Mouse (Mus musculus): Measurements from ENCODE around the gene Isoc2a. TPM values are rescaled to one million over a fixed set of nuclear protein-coding genes. Genes with fewer than 3 reads are reported as not detected.
"Not testable (repeated sequence)": the region's sequence is repeated elsewhere in the genome, so short reads cannot be mapped to it uniquely, and the experiment has no call there.

Isoc2a gene
- polyA plus RNA-seq, 1 experiment, result 14.7 TPM

DNA sequence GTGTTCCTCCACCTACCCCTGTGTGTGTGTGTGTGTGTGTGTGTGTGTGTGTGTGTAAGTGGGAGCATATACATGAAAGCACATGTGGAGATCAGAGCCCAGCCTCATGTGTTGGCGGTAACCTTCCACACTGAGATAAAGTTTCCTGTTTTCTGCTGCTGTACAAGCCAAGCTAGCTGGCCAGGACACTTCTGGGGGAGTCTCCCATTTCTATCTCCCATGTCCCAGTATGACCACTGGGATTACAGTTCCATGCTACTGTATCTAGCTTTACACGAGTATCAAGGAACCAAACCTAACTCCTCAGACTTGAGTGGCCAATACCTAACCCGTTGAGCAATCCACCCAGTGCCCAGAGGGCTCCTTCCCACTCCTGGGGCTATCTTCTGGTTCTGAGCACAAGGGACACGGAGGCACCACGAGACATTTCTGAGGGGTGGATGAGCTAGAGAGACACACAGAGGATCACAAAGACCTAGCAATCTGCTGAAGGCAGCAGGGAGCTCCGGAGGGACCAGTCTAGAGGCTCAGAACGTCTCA is 13.3 kb upstream of the Isoc2a start:
- DNase-seq (ENCODE audit: low read depth, low spot score), result no peak

DNA sequence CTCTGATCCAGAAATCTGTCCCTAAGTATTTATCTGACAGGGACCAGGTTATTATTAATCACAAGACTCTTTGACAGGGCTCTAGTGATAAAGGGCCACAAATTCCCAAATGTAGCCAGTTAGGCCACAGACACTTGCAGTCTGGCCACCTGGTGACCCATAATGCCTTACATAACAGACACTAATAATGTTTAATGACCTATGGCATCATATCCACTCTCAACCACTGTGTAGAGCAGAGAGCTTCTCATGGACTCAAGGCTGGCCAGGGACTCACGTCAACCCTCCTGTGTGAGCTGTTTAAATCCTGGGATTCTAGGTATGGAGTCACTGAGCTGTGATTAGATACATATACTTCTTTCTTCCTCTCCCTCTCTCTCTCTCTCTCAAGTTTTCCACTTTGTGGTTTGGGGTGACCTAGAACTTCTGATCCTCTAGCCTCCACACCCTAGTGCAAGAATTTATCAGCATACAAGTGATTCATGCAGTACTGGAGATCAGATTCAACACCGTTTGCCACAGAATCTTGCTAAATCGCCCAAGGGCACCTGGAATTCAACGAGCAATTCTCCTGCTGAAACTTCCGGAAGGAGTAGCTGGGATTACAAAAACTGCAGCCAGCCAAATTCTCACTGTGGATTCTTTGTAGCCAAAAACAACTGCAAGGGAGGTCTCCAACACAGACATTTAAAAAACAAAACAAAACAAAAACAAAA is 12.7 kb upstream of the Isoc2a start:
- no peak for DNase-seq (ENCODE audit: low read depth, low spot score)
- WGBS, result 88% methylated on average over 5 of the region's 5 CpGs

More for the DNA sequence above, 13.3 kb upstream of the Isoc2a start:
- 85% methylated on average over 7 of the region's 7 CpGs for WGBS

DNA sequence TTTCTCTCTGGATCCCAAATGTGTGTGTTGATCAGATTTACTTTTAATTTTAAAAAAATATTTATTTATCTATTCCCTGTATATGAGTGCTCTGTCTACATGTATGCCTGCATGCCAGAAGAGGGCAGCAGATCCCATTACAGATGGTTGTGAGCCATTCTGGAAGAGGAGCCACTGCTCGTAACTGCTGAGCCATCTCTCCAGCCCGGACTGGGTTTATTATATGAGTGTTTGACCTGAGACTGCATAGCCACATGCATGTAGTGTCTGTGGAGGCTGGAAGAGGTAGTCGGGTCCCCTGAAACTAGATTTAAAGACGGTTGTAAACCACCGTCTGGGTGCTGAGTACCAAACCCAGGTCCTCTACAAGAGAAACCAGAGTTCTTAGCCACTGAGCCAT is 11.9 kb upstream of the Isoc2a start:
- 54% methylated on average over 5 of the region's 5 CpGs for WGBS
- DNase-seq (ENCODE audit: low read depth, low spot score), result no peak

DNA sequence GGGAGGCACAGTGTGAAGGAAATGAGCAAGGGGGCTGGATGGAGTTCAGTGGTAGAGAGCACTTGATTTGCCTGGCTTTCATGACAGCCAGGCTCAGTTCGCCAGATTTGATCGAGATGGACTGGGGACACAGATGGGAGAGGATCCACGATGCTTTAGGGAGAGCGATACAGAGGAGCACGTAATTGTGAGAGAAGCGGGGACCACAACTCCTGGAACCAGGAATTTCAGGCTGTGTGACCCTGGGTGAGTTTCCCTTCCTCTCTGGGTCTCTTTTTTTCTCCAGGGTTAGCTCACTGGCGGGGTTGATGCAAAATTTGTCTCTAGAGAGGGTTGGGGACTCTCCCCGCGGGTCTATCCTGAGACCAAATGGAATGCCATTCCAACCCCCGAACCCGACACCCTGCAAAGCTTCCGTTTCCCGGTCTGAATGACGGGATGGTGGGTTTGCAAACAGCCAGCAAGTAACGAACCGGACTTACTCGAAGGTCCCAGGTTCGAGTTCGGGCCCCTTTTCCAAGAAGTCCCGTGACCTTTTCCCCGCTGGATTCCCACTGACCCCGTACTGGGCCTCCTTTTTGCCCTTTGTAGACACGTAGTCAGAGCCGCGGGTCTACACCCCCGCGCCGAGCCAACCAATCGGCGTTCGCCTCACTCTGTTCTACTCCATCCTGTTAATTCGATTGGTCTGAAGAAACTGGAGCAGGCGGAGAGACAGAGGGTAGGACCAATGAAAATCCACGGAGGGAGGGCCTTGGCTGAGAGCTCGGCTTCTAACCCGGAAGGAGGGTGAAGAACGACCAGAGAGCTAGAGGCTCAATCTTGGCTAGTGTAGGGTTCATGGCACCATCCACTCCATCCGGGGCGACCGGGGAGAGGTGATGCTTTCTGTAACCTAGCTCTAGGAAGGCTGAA is 11.1 kb upstream of the Isoc2a start:
- 4% methylated on average over 40 of the region's 40 CpGs for WGBS
- DNase-seq (ENCODE audit: low read depth, low spot score), result peak; percentile 98

DNA sequence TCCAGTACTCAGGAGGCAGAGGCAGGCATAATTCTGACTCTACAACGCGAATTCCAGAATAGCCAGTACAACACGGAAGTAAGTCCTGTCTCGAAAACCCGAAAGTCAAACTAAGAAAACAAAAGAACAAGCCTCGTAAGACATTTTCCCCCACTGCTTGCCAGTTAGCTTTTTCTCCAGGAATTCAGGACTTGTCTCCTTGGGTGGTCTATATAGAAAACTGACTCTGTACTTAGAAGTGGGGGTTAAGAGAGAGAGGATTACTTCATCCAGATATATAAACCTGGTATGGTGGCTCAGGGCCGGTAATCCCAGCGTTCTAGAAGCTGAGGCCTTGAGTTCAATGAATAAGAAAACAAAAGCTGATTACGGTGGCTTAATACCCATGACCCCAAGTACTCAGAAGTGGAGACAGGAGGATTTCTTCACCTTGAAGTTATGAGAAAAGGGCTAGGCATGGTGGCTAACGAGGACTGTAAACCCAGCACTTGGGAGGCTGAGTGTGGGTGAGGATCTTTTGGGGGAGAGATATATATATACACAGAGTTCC is 10.2 kb upstream of the Isoc2a start:
- DNase-seq (ENCODE audit: low read depth, low spot score), result no peak
- WGBS, result 8% methylated on average over 10 of the region's 10 CpGs

DNA sequence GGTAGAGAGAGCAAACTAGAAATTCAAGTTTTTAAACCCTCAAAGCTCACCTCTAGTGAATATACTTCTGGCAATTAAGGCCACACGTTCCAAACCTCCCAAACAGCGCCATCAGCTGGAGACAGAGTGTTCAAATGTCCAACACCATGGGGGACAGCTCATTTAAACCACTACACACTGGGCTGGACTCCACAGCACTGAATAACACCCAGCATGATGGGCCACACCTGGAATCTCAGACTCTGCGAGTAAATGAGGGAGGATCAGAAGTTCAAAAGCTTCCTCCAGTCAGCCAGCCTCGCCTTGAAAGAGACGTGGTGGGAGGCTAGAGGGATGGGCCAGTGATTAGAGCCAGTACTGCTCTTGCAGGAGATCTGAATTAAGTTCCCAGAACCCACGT is 6.8 kb upstream of the Isoc2a start, which contains the start of gene Isoc2b:
TSS of gene Isoc2b (minus strand) at position 126 of the 400 bp plus-strand sequence.
- WGBS, result 31% methylated on average over 6 of the region's 6 CpGs
- DNase-seq (ENCODE audit: low read depth, low spot score), result no peak

DNA sequence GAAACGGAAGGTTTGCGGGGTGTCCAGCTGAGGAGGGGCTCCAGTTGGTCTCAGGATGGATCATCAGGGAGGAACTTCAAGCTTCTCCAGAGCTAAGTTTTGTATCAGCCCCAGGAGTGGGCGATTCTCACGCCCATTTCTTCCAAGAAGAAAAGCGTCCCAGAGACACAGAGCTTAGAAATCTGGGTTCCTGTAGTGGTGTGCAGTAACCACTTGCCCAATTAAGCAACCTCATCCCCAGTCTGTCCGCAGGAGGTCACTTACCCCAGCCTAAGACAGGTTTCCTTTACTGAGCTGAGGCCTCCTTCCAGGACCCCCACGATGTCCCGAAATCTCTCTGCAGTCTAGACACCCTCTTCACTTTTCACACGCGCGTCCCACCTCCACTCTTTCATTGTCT is 273 bp downstream of the Isoc2a start:
- DNase-seq (ENCODE audit: low read depth, low spot score), result no peak
- 2% methylated on average over 11 of the region's 11 CpGs for WGBS

DNA sequence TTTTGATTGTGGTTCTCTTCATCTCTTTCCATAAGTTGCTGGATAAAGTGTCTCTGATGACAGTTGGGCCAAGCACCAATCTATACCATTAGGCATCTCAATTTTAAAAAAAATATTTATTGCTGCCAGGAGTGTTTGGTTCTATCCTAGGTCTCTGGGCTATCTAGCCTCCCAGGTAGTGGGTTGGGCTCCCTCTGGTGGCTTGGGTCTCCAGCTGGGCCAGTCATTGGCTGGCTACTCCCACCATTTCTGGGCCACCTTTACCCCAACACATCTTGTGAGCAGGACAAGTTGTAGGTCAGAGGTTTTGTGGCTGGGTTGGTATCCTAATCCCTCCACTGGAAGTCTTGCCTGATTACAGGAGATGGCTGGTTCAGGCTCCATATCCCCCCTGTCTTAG is 1.2 kb downstream of the Isoc2a start:
- DNase-seq (ENCODE audit: low read depth, low spot score), result no peak

DNA sequence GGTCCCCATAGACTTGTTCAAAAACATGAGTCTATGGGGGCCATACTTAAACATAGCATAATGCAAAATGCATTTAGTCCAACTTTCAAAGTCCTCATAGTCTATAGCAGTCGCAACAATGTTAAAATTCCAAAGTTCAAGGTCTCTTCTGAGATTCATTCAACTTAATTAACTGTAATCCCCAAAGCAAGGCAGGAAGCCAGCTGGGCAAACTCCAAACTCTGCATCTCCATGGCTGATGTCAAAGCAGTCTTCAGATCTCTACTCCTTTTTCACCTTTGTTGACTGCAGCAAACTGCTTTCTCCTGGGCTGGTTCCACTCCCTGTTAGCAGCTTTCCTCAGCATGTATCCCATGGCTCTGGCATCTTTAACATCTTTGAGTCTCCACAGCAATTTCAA is 2.1 kb downstream of the Isoc2a start:
- DNase-seq (ENCODE audit: low read depth, low spot score), result not testable (repeated sequence)
- 41% methylated on average over 1 of the region's 1 CpGs for WGBS

DNA sequence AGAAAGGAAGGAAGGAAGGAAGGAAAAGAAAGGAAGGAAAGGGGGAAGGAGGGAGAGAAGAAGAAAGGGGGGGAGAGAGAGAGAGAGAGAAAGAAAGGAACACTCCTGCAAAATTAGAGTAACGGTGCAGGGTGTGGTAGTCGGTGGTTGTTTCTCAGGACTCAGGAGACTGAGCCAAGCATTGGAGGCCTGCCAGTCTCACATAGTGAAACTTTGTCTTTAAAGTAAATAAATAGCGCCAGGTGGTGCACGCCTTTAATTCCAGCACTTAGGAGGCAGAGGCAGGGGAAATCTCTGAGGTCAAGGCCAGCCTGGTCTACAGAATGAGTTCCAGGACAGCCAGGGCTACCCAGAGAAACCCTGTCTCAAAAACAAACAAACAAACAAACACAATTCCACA is 9.7 kb downstream of the Isoc2a start:
- DNase-seq (ENCODE audit: low read depth, low spot score), result no peak

DNA sequence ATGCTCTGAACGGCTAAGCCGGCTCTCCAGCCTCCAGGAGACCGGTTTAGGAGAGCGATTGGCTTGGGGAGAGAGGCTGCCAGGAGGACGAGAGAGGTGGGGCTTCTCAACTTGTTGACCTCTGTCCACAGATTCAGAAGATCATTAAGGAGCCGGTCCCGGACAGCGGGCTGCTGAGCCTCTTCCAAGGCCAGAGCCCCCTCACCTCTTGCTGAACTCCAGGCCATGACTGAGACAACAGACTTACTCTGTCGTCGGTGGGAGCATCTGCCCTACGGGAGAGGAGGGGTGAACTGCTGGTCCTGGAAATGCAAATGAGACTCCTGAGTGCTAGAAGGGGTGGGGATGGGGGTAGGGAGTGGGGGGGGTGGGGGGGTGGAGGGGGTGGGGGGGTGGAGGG is 18.2 kb downstream of the Isoc2a start:
- no peak for DNase-seq (ENCODE audit: low read depth, low spot score)
- WGBS, result 55% methylated on average over 11 of the region's 11 CpGs

More for the DNA sequence above, 9.7 kb downstream of the Isoc2a start:
- WGBS, result 6% methylated on average over 4 of the region's 4 CpGs

DNA sequence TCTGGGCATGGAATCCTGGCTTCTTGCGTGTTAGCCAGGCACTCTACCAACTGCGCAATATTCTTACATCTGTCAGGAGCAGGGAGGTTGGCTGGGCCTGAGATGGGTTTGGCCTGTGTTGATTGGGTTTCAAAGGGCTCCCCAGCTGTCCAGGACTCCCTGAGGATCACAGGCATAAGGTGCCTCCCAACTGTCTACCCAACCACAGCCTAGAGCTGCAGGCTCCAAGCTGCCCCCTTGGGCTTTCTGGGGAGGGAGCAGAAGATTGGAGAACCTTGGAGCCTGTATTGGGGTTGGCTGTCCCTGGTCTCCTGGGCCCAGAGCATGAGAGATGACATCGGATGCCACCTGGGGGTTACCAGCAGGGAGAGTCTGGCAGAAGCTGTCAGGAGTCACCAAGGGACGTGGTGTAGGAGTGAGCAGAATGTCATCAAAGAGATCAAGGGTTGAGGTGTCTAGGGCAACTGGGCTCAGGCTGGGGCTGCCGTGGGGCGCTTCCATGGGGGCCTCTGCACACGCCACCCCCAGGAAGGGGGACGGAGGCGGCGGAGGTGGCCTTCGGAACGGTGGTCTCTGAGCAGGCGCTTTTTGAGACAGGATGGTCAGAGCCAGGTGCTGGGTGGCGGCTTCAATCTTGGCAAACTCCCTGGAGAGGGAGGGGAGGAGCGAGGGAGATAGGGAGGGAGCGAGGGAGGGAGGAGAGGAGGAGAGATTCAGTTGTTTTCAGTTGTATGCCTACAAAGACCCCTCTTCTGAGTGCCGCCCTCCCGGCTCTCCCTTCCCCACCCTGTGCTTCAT is 22.1 kb downstream of the Isoc2a start:
- no peak for DNase-seq (ENCODE audit: low read depth, low spot score)
- WGBS, result 27% methylated on average over 18 of the region's 18 CpGs

DNA sequence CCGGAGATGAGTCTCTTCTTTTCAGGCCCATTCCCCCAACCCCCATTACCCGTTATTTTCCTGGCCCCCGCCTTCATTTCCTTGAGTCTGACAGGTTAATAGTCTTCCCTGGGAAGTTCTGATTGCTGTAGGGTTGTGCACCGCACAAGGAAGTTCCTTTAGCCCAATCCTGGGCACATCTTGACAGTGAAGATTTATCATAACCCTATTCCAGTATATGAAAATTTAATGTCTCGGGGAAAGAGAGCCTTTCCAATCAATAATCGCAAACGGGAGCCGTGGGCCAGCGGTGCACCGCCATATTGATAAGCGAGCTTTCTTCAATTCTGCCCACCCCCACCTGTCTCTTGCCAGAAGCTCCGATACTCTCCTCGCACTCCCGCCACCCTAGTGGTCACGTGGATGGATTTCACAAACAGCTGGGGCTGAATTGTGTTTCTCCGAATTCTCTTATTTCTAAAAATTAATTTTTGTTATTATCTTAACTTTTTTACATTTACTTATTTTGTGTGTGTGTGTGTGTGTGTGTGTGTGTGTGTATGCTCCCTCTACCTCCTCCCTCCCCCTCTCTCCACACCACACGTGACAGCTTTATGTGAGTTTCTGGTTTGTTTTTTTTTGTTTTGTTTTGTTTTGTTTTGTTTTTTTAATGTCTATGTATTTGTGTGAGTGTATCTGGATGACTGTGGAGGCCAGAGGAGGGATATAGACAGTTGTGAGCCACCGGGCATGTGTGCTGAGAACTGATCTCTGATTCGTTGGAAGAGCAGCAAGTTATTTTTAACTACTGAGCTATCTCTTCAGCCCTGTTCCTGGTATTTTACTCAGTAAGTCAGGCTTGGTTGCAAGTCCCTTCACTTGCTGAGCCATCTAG is 22.9 kb downstream of the Isoc2a start:
- WGBS, result 6% methylated on average over 19 of the region's 19 CpGs
- DNase-seq (ENCODE audit: low read depth, low spot score), result no peak

DNA sequence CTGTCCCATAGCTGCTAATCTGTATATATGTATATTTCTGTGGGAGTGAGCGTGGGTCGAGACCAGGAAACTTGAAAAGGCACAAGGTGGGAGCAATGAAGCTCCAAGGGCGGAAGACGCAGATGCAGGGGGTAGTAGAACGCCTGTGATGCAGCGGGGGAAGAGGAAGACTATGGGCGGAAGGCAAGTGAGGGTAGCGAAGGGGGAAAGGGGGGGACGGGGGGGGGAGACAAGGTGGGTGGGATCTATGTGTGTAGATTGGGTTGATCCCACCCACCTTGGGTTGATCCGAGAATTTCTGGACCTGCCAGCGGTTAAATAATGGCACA is 23.5 kb downstream of the Isoc2a start:
- WGBS, result 48% methylated on average over 11 of the region's 11 CpGs
- no peak for DNase-seq (ENCODE audit: low read depth, low spot score)

DNA sequence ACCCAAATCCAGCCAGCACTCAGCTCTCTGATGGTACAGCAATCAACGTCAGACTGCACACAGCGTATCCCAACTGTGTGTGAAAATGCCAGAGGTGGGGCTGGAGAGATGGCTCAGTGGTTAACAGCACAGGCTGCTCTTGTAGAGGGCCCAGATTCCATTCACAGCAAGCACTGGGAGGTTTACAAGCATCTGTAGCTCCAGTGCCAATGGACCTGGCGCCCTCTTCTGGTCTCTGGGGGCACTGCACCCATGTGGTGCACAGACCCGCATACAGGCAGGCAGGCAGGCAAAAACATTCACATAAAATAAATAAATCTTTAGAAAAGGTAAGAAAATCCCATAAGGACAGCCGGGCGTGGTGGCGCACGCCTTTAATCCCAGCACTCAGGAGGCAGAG is 24.2 kb downstream of the Isoc2a start:
- no peak for DNase-seq (ENCODE audit: low read depth, low spot score)

DNA sequence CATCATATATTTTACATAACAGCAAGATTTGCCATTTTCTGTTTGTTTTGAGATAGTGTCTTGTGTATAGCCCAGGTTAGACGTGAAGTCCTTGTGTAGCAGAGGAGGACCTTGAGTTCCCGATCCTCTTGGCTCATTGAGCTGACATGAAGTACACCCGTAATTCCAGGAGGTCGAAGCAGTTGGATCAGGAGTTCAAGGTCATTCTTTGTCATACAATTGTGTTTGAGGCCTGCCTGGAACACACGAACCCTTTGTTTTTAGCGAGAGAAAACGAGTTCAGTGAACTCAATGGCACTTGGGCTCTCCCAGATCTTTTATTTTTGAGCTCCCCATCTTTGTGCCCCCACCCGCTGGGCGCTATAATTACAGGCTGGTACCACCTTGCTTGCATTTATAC is 25.5 kb downstream of the Isoc2a start:
- DNase-seq (ENCODE audit: low read depth, low spot score), result no peak
- WGBS, result 65% methylated on average over 9 of the region's 9 CpGs

More for the DNA sequence above, 24.2 kb downstream of the Isoc2a start:
- 66% methylated on average over 8 of the region's 8 CpGs for WGBS

DNA sequence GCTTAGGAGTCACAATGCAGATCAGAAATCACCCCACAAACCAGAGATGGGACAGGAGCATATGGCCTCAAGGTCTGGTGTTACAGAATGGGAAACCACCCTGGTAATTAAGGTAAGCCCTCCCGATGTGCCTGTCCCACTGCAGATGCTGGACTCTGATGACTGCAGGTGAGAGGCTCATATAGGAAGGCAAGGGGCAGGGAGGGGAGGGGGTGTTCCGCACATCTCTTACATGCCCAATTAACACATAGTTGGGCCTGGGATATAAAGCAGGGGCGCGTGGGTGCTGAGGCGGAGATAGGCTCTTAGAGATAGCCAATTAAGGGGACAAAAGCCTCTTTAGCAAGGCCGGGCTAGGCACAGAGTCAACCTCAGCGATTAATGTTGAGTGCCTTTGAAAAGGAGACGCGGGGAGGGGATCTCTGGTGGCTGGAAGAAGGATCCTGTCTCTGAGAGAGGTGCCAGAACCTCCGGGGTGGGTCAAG is 29.6 kb downstream of the Isoc2a start, which contains the start of gene Gm36210:
TSS of gene Gm36210 (minus strand) at position 51 of the 485 bp plus-strand sequence.
- WGBS, result 73% methylated on average over 10 of the region's 10 CpGs
- no peak for DNase-seq (ENCODE audit: low read depth, low spot score)

DNA sequence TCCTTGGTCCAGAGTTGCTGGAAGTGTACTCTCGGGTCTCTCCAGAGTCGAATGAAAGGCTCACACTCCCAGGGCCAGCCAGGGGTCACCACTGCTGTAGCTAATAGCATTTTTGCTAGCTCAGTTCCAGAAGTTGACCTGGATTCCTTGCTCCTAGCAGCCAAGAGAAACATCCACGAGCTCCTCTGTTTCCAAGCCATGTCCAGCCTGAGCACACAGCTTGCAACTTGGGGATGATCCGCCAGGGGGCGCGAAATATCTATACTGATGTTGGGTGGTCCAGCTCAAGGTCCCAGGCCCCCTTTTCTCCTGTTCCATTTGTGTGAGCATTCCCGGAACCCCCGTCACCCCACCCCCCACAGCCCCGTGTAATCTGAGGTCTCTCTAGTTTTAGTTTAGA is 34.6 kb downstream of the Isoc2a start:
- WGBS, result 39% methylated on average over 9 of the region's 9 CpGs
- no peak for DNase-seq (ENCODE audit: low read depth, low spot score)

Data from large intestine, adult 2 months (tissue).